Mouse (Mus musculus) cerebellum, adult 2 months (tissue): ENCODE results near the gene Zan. TPM values are rescaled to one million over a fixed set of nuclear protein-coding genes. Genes with fewer than 3 reads are reported as not detected.

Experiments used
- DNase-seq, 2 experiments: peaks; one replicate each; pipeline ENCODE4 v3.0.0; 2021
- H3K27ac ChIP-seq: fragments of 200-500 bp; 2 replicates; pipeline ENCODE4 v1.5.1; 2012; ENCODE audit warnings: low read length, control low read depth, inconsistent platforms; ENCODE audit not compliant: insufficient read depth
- H3K27me3 ChIP-seq: fragments of 200-500 bp; 2 replicates; pipeline ENCODE4 v1.6.1; 2012; ENCODE audit warnings: inconsistent platforms, mild to moderate bottlenecking, low read length, moderate library complexity; ENCODE audit not compliant: control insufficient read depth, insufficient read depth
- H3K4me1 ChIP-seq: fragments of 200-500 bp; 2 replicates; pipeline ENCODE4 v1.6.1; 2011; ENCODE audit warnings: low read length; ENCODE audit not compliant: control insufficient read depth, insufficient read depth
- H3K4me3 ChIP-seq: fragments of 200-500 bp; replicated peaks from 2 replicates; pipeline ENCODE3; 2011; ENCODE audit warnings: mild to moderate bottlenecking, low read depth, low read length, control low read depth; ENCODE audit not compliant: insufficient read depth
- CTCF ChIP-seq: fragments of 200-500 bp; IDR thresholded peaks from 2 replicates; pipeline ENCODE4 v1.5.1; 2011; ENCODE audit warnings: low read depth, mild to moderate bottlenecking, control low read depth, low read length, moderate library complexity, borderline replicate concordance; ENCODE audit not compliant: insufficient read depth
- POLR2A ChIP-seq: fragments of 200-500 bp; IDR thresholded peaks from 2 replicates; pipeline ENCODE4 v1.6.1; 2011; ENCODE audit warnings: low read length, control low read depth, borderline replicate concordance; ENCODE audit not compliant: insufficient read depth
- WGBS: fragments of 180-500 bp; shearing (Covaris S2); methylation state at CpG from one replicate; pipeline ENCODE4 v1.1.7; 2018; 5-methylcytosine and 5-hydroxymethylcytosine counted together
- polyA plus RNA-seq: library from polyadenylated mRNA; depleted of rRNA; stranded (reverse); fragments of >200 nt; gene quantifications from 2 replicates; pipeline ENCODE4 v1.2.3, GENCODE M21; 2012

Zan gene
- polyA plus RNA-seq, 1 experiment = 0.31 TPM

- no peak for DNase-seq
Measured at GRCm38 (mm10) chr5:137376198-137376597, 100.7 kb downstream of the Zan start.

DNA sequence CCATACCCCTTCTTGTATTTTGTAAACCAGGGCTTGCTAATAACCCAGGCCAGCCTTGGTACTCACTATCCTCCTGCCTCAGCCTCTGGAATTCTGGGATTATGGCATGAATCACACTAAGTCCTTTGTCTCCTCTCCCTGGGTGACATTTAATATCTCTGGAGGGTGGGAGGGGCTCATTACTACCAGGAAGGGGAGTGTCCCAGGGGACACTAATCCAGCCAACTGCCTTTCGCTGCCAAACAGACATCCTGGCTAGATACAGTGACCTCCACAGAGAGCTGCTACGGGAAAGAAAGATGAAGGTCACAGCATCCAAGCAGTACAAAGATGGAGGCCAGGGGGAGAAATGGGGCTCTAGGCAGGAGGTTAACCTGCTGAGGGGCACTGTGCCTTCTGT lies 101.2 kb downstream of the Zan start:
- 11% methylated on average over 2 of the region's 2 CpGs for WGBS
- no peak for TF ChIP-seq CTCF
- no peak for TF ChIP-seq POLR2A
- no peak overlapping the region for H3K27ac ChIP-seq
- no peaks in the 10 kb centered on the region for H3K27me3 ChIP-seq
- H3K4me3 ChIP-seq = no peak overlapping the region
- DNase-seq = no peak
- no peaks in the 10 kb centered on the region for H3K4me1 ChIP-seq

More at GRCm38 (mm10) chr5:137376198-137376597, 100.7 kb downstream of the Zan start:
- Histone ChIP-seq H3K27ac (no peak overlapping the region), H3K4me3 (no peak overlapping the region), H3K27me3 (no peaks in the 10 kb centered on the region), H3K4me1 (no peaks in the 10 kb centered on the region)
- WGBS = 47% methylated on average over 7 of the region's 7 CpGs
- TF ChIP-seq CTCF = no peak
- no peak for TF ChIP-seq POLR2A

DNA sequence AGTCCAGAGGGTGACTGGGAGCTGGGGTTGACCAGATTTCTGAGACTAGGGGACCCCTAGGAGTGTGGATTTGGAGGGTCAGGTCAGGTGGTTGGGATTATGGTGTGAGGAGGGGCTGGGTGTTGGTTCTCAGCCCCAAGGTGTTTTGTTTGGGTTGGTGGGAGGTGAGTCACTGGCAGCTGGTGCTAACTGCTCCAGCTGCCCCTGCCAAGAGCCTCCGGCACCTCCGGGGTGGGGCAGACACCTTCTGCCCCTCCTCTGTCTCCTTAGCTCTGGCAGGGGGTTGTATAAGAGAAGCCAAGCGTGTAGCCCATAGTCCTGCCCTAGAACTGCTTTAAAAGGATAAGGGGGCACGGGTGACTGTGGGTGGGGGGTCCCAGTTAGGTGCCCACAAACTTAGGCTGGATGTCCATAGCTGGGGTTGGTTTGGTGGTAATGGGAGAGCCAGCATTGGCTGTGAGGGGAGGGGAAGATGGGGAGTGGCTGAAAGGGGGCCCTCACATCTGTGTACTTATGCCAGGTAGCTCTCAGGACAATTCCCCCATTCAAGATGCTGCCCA lies 102.3 kb downstream of the Zan start:
- H3K27ac ChIP-seq = no peak overlapping the region
- no peak overlapping the region for H3K4me3 ChIP-seq
- 62% methylated on average over 4 of the region's 4 CpGs for WGBS
- no peaks in the 10 kb centered on the region for H3K4me1 ChIP-seq
- DNase-seq = no peak
- H3K27me3 ChIP-seq = no peaks in the 10 kb centered on the region
- TF ChIP-seq CTCF (no peak), POLR2A (no peak)

GRCm38 (mm10) chr5:137373371-137373950 lies 103.4 kb downstream of the Zan start:
- no peak for DNase-seq
- 49% methylated on average over 12 of the region's 12 CpGs for WGBS
- Histone ChIP-seq H3K27ac (no peak overlapping the region), H3K4me1 (no peaks in the 10 kb centered on the region), H3K27me3 (no peaks in the 10 kb centered on the region), H3K4me3 (no peak overlapping the region)
- TF ChIP-seq POLR2A (no peak), CTCF (no peak)

DNA sequence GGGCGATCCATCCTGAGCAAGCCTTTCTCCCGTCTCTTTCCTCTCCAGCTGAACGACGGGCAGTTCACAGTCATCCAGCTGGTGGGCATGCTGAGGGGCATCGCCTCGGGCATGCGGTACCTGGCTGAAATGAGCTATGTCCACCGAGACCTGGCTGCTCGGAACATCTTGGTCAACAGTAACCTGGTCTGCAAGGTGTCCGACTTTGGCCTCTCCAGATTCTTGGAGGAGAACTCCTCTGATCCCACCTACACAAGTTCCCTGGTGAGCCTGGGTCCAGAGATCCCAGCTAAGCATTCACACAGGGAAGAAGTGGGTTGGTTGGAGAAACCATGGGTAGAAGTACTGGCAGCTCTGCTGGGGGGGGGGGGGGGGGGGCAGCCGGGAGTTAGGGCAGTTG lies 107.2 kb downstream of the Zan start:
- TF ChIP-seq CTCF (no peak), POLR2A (no peak)
- Histone ChIP-seq H3K27ac (no peak overlapping the region), H3K4me1 (no peaks in the 10 kb centered on the region), H3K27me3 (no peaks in the 10 kb centered on the region), H3K4me3 (no peak overlapping the region)
- 89% methylated on average over 11 of the region's 11 CpGs for WGBS
- no peak for DNase-seq

- H3K27ac ChIP-seq = no peak overlapping the region
- no peak for DNase-seq
- H3K4me3 ChIP-seq = no peak overlapping the region
- H3K27me3 ChIP-seq = no peaks in the 10 kb centered on the region
- H3K4me1 ChIP-seq = no peaks in the 10 kb centered on the region
- TF ChIP-seq CTCF = no peak
- 45% methylated on average over 7 of the region's 7 CpGs for WGBS
Measured at GRCm38 (mm10) chr5:137358382-137358781, 118.5 kb downstream of the Zan start.

GRCm38 (mm10) chr5:137354091-137354490 lies 122.8 kb downstream of the Zan start:
- Histone ChIP-seq H3K4me3 (no peak overlapping the region), H3K27ac (no peak overlapping the region), H3K4me1 (no peaks in the 10 kb centered on the region), H3K27me3 (no peaks in the 10 kb centered on the region)
- TF ChIP-seq CTCF = no peak
- DNase-seq = no peak
- WGBS = 80% methylated on average over 17 of the region's 17 CpGs
